Mouse (Mus musculus): ENCODE measurements around the gene Mmp28. TPM values are rescaled to one million over a fixed set of nuclear protein-coding genes. Genes with fewer than 3 reads are reported as not detected.

The Mmp28 gene
- polyA plus RNA-seq (2012; rRNA removed): 3.6 and 3.9 TPM in 2 replicates

DNA sequence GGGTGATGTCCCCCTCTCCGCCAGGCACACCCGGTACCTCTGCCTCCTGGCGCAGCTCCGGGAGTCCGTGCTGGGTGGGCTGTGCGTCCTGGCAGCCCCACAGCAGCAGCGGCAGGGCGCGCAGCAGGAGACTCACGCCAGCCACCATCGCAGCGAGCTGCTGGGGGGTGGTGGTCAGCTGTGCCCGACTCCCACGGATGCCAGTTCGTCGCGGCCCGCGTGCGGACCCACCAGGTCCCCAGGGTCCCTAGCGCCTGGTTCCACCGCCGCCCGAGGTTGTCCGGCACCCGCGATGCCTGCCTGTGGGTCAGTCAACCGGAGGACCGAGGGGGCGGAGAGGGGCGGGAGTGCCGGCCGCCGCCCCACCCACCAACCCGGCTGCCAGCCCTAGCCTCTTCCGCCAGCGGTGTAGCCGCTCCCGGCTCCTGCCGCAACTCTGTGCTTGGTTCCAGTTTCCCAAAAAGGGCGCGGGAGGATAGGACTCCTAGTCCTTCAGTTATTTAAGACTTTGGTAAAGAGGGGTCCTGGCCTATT is at the start of gene Mmp28:
Gene Mmp28, minus strand, starts transcription at position 361 of the 534 bp plus-strand sequence.
- DNase-seq (ENCODE audit: extremely low spot score in 1 of 2, low spot score in 1 of 2): no peak

DNA sequence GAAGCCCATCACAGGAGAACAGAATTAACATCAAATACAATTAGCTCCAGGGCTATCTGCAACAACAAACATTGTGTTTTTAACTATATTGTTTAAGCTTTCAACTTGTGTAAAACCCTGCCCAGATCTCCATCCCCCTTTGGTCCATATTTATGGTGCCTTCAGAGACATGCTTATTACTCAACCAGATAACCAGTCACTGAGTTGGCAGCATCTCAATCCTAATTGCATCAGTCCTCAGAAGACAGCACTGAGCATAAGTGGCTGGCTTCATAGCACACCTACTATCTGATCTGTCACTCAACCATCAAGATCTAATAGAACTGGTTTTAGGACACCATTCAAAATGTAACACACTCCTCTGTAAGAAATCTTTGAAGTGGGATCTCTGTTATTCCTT is 46.6 kb upstream of the Mmp28 start:
- DNase-seq (ENCODE audit: extremely low spot score in 1 of 2, low spot score in 1 of 2): no peak

DNA sequence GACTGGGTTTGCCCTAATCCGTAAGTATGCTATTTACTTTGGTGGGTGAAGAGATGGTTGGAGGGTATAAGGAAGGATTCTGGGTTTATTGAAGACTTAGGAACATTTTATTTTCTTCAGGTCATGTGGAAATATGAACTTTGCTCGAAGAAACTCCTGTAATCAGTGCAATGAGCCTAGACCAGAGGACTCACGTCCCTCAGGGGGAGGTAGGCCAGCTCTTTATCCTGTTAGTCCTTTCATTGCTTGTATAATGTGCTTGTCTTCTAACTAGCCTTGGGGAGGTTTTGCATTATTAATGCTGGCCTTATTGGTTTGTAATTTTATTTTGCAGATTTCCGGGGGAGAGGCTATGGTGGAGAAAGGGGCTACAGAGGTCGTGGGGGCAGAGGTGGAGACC is 41.4 kb upstream of the Mmp28 start:
- no peak for DNase-seq (ENCODE audit: extremely low spot score in 1 of 2, low spot score in 1 of 2)

DNA sequence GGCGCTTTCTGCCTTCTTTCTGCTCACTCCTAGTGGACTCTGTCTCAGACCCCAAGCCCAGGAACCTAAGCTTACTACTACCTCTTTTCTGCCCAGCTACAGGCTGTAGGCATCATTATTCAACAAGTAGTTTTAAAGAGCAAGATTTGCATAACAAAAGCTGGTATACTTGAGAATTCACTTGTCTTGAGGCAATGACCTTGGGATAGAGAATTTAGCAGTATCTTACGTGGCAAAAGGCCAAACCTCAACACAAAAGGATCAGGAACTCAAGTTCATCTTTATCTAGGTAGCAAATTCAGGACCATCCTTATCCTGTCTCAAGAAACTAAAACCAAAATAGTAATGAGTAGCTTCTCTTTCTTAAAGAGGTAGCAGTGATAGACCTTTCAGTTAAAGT is 32.7 kb upstream of the Mmp28 start:
- DNase-seq (ENCODE audit: extremely low spot score in 1 of 2, low spot score in 1 of 2): no peak

DNA sequence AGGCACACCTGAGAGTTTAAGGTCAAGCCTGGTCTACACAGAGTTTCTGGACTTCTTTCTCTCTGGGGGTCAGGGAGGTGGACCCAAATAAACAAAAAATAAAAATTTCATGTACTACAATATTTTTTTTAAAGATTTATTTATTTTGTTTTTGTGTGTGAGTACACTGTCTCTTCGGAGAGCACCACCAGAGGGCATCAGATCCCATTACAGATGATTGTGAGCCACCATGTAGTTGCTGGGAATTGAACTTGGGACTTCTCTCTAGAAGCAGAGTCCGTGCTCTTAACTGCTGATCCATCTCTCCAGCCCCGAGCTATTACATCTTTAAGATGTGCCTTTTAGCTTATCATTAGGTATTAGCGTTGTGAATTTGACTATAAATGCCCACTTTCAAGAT is 28.6 kb upstream of the Mmp28 start:
- DNase-seq (ENCODE audit: extremely low spot score in 1 of 2, low spot score in 1 of 2): no peak

DNA sequence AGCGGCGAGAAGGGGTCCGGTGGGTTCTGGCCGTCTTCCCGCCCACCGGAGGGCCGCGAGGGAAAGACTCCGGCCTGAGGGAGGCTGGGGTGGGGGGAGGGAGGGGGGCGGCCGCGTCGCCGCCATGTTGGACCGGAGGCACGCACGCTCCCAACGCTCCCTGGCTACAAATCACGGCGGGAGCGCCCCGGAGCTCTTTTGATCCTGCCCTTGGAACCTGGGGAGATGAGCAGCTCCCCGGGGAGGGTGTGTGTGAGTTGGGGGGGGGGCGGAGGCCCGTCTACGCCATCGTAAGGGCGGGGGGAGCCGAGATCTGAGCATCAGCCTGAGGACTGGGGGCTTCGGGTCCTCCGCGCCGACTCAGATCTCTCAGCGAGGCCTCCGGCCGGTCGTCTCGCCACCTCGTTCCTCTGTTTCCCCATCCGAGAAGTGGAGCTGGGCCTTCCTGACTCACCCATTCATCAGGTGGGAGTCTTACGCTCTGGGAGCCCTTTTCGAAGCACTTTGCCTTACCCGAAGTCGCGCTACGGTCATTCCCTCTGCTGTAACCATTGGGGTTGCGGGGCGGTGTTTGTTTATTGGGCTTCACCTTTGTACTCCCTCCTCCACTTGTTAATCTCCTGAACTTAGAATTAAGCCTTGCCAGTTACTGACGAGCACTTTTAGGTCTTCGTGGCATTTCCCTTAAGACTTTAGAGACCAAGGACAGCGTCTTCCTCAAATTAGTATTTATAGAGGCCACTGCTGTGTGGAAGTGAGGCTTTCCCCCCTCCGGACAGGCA is 10.6 kb upstream of the Mmp28 start:
- DNase-seq (ENCODE audit: extremely low spot score in 1 of 2, low spot score in 1 of 2): no peak

DNA sequence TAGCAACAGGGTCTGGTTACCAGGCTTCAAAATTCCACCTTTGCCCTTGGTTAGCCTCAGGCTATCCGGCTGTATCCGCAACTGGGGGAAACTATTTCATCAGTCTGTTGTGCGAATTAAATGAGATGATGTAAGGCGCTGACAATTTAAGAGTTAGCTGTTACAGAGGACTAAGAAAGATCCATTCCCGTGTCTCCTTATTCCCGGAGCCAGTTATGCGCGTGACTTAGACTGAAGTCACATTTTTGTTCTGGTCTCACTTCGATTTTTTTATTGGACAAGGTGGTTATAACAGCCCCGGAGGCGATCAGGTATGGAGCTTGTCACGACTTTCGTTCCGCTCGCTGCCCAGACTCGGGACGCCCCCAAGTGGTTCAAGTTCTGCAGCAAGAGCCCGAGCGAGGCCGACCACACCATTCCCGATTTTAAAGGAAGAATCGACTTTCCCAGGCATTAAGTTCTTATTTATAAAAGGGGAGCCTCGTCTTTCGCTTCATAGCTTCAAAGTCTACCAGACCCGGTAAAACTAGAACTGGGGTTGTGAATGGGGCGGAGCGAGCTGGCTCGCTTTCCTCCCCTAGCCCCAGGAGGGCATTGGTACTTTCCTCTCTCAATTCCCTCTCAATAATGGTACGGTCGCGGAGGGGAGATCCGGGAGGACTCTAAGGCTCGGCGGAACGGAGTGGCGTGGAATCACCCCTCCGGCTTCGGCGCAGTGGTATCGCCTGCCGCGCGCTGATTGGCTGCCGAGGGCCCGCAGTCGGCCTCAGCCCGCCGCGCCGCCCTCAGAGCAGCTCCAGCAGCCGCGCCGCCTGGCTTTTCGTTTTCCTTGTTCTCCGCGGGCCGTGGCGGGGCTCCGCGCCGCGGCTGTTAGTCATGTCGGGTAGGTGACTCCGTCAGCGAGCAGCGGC is 9.7 kb upstream of the Mmp28 start, which contains the start of gene Taf15:
Gene Taf15, plus strand, starts transcription at position 763 of the 911 bp plus-strand sequence.
- DNase-seq (ENCODE audit: extremely low spot score in 1 of 2, low spot score in 1 of 2): peak; percentile 94 to 99

DNA sequence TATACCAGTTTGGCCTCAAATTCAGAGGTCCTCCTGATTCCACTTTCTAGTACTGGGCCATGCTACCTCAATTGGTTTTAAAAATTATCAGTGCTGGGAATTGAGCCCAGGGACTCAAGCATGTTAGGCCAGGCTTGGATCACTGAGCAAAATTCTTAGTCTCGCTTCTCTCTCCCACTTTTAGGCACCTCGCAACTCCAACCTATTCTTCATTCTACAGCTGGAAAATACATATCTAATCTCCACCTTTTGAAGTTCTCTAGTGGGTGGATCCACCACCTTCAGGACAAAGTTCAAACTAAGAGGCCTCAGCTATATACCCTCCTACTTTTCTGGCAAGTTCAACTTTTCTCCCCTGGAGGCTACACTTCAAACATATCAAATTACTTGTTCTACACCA is 8.9 kb upstream of the Mmp28 start:
- DNase-seq (ENCODE audit: extremely low spot score in 1 of 2, low spot score in 1 of 2): no peak

DNA sequence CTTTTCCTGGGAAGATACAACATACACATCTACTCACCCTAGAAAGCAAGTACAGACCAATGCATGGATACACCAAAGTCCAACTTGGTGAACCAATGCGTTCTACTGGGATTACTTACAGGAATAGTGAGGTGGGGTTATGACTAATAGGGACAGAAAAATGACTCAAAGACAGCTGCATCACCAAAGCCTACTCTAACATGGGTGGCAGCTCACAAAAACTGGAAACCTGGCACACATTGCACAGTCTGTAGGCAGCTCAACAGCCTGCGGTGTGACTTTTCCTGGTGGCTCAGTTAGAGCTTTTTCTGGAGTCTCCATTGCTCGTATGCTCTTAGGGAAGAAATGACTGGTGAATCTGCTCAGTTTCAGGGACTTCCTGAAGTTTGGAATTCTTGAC is 5.9 kb upstream of the Mmp28 start:
- DNase-seq (ENCODE audit: extremely low spot score in 1 of 2, low spot score in 1 of 2): peak in 1 of 2 experiments; percentile 35

DNA sequence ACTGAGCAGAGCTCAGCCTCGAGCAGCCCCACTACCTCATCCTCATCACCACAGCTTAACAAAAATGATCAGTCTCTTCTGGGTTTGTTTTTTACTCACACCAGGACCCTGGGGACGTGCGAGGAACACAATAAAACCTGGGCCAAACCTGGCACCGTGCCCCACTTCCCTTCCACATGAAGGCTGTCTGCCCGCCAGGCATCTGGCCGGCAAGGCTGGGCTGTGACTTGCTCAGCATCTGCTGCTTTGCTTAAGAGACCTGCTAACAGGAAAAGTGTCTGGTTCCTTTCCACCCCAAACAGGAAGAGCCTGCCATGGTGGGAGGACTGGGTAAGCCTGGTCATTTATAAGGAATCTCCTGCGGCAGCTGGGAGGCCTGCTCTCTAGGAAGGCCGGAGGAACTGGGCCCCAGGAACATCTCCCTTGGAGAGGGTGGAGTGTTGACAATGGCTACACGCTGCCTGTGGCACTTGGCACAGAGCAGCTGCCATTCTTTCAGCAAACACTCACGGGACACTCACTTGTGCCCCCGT is 4.3 kb upstream of the Mmp28 start:
- DNase-seq (ENCODE audit: extremely low spot score in 1 of 2, low spot score in 1 of 2): no peak

DNA sequence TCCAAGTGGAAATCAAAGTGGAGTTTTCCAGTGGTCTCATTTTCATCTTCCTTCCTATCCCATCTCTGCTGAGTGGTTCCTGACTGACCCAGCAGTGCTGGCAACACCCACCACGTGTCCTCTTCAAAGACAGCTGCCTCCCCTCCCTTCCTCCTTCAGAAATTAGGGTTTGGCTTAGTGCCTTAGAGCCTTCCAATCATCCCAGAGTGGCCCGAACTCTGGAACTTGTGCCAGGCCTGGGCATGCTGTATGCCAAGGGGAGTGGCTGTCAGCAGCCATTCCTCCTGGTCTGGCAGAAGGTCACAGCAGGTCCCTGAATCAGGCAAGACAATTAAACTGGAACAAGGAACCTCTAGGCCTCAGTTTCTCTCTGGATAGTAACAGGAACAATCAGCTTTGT is 3.1 kb upstream of the Mmp28 start:
- no peak for DNase-seq (ENCODE audit: extremely low spot score in 1 of 2, low spot score in 1 of 2)

DNA sequence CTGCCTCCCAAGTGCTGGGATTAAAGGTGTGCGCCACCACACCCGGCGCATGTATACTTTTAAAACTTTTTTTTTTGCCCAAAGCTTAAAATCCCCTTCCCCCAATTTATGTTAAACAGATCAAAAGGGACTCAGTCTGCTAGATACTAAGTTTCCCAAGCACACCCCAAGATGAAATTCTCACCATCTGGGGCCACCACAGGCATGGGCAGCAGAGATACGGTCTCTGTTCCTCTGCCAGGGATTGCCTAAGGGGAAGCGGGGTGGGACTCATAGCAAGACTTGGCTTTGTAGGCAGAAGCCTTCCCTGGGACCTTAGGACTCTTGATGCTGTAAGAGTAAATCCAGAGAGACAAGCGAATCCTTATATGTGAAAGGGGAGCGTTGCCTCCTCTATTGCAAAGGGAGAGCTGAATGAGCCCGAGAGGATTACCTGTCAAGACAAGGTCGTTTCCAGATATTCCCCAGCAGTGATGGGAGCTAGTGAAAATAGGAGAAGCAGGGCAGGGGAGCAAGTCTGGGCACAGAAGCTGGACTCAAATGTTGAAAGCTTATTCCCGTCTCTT is 1.3 kb downstream of the Mmp28 start:
- no peak for DNase-seq (ENCODE audit: extremely low spot score in 1 of 2, low spot score in 1 of 2)

DNA sequence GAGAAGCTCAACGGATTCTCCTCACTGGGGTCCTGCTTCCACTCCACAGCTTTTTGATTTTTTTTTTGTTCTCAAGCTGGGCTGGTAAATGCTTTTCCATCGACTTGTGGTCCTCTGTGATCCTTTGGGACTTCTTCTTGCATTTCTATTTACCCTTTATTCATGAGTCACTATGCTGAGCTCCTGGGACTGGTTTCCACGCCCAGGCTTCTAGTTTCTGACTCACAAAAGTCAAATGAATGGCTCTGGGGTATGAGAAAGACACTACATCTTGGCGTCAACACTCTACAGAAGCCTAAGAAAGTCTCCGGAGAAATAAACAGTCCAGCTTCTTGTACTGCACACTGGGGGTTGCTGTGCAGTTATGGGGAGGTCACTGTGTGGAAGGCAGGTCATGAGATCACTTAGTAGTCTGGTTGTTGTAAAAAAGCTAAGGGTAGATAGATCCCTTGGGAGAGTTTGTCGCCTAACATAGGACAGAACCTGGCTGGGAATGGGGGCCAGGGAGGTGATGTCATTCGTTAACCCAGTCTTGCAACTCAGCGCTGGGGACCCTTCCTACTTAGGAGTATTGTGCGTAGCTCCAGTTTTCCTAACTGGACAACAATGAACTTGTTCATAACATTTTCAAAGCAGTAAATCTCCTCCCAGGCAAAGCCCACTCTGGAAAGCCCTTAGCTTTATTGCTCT is 4.8 kb downstream of the Mmp28 start:
- DNase-seq (ENCODE audit: extremely low spot score in 1 of 2, low spot score in 1 of 2): no peak

DNA sequence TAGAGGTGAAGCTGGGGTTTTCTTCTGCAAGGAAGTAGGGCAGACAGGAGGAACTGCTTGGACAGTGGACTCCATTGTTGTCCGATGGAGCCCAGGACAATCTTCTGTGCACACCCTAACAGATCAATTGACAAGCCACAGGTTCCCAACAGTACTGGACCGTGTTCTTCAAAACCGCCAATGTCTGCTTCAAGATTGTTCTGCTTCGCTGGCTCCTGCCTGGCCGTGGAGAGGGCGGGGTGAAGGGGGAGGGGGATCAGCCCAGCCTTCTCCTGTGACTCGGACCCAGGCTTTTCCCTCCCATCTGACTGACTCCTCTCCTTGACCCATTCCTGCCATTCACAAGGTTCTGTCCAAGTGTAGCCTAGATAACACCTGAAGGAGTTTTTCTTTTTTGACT is 5.6 kb downstream of the Mmp28 start:
- no peak for DNase-seq (ENCODE audit: extremely low spot score in 1 of 2, low spot score in 1 of 2)

DNA sequence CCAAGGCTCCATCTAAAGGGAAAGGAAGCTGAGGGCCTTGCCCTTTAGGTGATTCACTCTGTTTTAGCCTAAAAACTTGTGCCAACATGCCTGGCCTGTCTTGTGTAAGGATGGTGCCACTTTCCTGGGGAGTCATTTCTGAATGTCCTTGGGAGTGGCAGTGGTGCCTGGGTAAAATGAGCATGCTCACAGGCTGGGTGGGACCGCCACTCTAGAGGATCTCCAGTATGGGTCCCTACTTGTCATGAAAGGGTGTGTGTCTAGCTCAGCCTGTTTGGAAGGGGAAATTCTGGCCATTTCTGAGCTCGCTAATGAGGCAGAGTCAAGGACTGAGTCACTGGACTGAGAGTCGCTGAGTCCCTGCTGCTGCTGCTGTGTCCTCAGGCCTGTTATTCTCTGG is 7.3 kb downstream of the Mmp28 start:
- DNase-seq (ENCODE audit: extremely low spot score in 1 of 2, low spot score in 1 of 2): no peak

DNA sequence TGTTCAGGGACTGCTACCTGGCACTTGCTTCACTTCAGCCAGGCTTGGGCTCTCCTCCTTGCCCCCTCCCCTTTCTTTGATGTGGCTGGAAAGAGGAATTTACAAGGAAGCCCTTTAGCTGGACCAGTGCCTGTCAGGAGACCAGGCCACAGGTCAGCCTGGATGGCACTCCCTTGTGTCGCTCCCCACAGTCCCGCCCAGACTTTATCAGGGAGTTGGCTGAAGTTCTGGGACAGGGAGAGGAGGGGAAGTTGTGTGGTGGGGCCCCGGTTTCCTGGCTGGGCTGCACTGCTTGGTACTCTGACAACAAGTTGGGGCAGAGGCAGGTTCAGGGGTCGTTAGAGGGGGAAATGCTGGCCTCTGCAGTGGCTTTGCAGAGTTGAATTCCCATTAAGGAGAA is 8.3 kb downstream of the Mmp28 start:
- no peak for DNase-seq (ENCODE audit: extremely low spot score in 1 of 2, low spot score in 1 of 2)

DNA sequence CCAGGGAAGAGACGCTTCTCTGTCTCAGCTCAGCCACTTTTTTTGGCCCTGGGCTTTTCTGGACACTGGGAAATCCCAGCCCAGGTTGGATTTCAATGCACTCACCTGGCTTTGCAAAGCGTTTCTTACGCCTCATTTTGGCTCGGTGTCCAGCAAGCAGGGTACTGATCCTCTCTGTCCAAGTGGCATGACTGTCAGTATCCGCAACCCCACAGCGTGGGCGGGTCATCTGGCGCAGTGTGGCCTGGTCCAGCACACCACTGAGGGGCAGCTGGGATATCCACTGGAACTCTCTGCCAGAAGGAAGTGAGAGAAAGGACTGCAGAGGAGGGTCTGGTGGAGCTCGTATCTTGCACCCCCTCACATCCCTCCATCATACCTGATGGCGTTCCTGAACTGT is 11.6 kb downstream of the Mmp28 start:
- no peak for DNase-seq (ENCODE audit: extremely low spot score in 1 of 2, low spot score in 1 of 2)

DNA sequence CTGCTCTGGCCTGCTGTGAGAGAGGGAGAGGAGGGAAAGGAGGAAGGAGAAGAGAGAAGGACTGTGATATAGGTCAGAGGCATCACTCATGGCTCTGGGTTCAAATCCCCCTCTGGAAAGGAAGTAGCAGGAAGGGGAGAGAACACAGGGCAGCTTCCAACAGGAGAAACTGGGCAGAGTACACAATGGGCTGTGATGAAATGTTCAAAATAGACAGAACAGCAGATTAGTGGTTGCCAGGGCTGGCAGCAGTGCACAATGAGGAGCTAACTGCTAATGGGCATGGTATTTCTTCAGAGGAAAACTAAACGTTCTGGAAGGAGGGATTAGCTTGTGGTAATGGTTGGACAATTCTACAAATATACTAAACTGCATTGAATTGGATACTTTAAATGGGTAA is 12.3 kb downstream of the Mmp28 start:
- no peak for DNase-seq (ENCODE audit: extremely low spot score in 1 of 2, low spot score in 1 of 2)

DNA sequence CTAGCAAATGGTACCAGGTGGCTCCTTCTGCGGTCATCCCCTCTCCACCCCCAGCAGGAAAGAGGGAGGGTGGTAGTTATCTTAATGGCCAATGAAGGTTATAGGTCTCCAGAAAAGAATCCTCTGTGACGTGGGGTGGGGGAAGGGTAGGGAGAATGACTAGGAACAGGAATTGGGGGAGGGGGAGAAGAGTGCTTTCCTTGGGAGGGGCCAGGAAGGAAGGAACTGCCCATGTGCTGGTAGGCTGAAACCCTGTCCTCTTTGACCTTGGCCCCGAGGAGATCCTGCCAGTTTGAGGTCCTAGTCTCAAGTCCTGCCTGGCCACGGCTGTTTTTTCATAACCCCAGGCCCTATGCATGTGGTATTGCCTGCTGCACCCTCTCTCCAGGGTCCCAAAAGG is 13.6 kb downstream of the Mmp28 start:
- no peak for DNase-seq (ENCODE audit: extremely low spot score in 1 of 2, low spot score in 1 of 2)

DNA sequence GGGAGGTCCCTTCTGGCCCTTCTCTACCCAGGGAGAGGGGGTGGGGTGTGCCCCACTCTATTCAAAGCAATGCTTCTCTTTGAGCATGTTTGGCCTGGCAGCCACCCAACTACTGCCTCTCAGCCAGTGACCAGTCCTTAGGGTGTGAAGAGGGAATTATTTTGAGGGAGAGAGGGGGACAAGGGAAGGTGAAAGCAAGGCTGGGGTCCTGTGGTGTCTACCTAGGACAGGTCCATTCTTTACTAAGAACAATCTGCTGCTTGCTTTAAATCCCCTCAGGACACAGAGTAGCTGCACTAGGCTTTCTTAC is 14.0 kb downstream of the Mmp28 start:
- DNase-seq (ENCODE audit: extremely low spot score in 1 of 2, low spot score in 1 of 2): no peak
